Mouse (Mus musculus) c-Kit-positive CD71-positive TER-119-negative erythroid progenitor cells, embryonic 14.5 days (primary cell): ENCODE results near the gene Dapk2.
"Not testable (repeated sequence)": the region's sequence is repeated elsewhere in the genome, so short reads cannot be mapped to it uniquely, and the experiment has no call there.

Source experiments
- DNase-seq: peaks from one replicate; pipeline ENCODE4 v3.0.0-alpha.2; 2013; ENCODE audit warnings: low read depth

The Dapk2 gene

DNA sequence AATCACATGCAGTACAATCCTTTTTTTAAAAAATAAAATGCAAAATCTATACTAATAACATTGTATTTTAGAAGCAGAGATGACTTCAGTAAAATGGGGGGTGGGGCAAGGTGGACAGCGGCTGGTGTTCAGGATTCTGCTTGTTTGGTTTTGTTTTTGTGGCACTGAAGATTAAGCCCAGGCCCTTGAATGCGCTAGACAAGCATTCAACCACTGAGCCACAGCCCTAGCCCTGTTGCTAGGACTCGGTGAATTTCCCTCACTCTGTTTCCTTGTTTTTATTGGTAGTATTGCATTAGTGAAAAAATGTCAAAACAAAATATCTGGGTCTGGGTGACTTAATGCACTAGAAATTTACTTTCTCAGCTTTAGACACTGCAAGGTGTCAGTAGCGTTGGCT is 118.0 kb downstream of the Dapk2 start:
- DNase-seq = no peak

DNA sequence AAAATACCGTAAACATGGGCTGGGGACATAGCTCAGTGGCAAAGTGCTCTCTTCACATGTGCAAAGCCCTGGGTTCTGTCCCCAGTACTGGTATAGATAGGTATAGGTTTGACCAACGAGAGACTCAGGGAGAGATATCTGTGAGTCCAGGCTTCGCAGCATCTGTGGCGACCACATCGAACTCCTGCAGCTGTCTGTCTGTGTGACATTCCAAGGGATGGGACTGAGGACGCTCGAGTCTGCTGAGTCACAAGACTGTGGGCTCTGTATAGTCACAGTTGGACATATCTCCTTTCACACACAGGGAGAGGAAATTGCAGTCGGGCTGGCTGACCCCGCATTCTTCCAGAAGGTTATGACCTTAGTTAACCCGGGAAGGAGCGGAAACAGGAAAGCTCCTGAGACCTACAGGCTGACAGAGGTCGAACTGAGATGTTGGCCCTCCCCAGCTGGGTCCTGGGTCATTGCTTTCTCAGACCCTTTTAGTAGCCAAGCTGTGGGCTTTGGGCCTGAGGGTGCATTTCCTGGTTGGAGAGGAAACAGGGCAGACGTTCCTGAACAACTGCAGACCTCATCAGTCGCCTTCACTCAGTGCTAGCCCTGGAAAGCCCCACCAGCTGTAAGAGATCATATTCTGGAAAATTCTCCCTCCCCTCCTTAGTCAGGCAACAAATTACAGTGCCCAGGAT is 118.8 kb downstream of the Dapk2 start:
- peak; percentile 30 for DNase-seq

DNA sequence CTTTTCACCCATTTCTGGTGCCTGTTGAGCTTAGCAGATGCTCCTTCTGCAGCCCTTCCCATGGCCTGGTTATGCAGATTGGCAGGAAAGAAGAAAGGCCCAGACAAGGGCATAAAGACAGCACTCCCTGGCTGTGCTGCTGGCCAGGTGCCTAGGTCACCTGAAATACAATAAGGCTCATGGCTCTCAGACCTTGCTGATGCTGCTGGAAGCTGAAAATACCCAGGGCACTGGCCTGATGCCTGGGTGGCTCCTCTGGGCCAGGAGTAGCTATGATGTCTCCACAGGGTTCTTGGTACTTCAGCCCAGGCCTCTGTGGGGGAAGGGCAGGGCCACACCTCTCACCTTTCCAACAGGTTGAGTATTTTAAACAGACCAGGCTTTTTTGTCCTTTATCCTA is 121.6 kb downstream of the Dapk2 start:
- DNase-seq = no peak

DNA sequence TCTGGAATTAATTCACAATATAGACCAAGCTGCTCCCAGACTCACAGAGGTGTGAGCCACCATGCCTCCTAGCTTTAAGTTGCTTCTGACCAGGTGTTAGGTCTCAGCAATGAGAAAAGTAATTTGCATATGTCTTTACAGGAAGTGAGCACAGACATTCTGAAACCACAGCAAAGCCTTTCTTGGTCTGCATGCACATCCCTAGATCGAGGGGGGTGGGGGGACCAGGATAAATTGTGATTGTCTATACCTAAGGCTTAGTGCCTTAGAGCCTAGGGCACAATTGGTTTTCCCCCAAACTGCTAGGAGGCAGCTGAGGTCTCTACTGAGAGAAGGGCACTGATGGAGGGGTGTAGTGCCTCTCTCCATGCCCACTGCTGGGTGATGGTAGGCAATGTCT is 122.5 kb downstream of the Dapk2 start:
- DNase-seq = no peak

DNA sequence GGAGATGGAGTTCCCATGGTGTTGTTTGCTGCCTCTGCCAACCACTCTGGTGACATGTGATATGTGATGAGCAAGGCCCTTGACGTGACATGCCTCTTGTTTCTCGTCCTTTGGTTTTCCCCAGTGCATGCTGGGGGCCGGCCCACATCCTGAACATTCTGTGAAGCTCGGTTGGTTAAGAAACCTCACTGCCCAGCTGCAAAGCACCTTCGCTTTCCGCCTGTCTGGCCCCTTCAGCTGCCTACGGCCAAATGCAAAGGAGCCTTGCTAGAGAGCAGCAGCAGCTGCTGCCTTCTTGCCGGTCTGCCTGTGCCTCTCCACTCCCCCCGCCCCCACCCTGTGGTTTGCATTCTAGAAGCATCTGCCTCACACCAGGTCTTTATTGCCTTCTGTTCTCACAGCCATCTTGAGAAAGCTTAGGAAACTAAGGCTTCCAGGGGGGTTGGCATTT is 123.5 kb downstream of the Dapk2 start:
- DNase-seq = no peak

DNA sequence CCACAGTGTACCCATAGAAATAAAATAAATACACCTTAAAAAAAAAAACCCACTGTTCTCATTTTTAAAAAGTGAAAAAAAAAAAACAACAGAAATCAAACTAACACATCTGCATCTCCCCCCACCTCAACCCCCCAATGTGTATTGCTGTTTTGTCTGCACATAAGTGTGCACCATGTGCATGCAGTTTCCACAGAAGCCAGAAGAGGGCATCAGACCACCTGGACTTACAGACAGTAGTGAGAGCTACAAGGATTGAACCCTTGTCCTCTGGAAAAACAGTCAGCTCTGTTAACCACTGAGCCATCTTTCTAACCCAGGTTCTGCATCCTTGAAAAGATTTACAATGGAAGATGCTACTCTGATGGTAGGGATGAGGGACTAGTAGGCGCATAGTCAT is 124.6 kb downstream of the Dapk2 start:
- DNase-seq = no peak

DNA sequence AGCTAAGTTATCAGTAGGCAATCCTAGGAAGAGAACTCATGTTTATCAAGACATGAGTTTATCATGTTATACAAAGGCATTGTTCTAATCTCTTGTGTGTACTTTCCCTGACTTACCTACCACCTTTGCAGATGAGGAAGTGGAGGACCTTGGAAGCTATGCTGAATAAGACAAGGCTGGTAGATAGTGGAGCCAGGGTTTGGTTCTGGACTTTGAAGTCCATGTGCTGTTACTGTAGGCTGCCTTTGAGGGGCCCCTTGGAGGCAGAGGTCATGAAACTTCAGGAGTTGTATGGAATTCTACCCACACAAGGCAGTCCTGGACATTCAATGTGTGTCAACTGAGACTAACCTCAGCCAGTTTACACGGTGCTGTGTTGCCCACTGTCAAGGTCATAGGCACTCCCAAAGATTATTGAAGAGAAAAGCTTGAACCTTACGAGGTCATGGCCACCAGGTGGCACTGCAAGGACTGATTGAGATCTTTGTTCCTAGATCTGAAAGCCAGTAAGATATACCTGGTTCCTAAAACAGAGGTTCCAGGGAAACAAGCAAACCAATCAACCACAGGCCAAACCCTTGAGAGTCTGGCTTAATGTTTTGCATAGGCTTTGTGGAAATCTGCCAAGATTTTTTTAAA is 125.7 kb downstream of the Dapk2 start:
- DNase-seq = peak; percentile 70

DNA sequence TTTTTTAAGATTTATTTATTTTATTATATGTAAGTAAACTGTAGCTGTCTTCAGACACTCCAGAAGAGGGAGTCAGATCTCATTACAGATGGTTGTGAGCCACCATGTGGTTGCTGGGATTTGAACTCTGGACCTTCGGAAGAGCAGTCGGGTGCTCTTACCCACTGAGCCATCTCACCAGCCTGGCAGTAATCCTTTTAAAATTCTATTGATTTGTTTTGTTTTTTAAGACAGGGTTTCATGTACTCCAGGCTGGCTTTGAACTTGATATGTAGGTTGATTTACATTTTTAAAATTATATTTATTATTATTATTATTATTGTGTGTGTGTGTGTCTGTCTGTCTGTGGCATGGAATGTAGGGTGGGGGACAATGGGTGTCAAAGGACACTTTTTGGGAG is 127.2 kb downstream of the Dapk2 start:
- DNase-seq = not testable (repeated sequence)

DNA sequence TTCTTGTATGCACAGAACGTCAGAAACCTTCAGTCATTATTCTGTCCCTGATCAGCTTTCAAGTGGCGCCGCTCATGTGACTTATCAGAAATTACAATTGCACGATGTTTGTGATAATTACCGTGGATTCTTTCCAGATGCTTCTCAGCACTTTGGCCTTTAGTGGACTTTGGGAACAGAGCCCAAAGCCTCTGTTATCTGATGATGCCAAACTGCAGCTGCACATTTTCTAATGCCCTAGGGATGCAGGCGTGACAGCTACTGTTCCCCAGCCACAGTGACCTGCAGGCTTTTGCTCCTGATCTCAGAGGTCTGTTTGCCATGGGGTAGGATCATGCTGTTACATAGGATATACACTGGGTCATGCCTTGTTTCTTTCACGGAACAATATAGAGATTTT is 127.9 kb downstream of the Dapk2 start:
- no peak for DNase-seq

DNA sequence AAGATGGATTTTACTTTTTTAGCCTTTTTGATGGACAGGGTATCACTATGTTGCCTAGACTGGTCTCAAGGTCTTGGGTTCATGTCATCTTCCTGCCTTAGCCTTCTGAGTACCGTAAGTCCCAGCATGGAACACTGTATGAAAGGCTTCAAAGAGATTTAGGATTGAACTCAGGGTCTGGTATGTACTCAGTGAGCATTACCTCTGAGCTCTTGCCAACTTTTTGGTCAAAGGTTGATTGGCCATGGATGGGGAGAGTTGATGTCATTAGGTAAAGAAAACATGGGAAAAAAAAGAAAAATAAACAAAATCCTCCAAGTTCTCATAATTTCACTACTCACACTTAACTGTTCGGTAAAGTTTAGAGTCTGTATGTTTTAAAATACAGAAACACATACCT is 132.7 kb downstream of the Dapk2 start:
- no peak for DNase-seq

DNA sequence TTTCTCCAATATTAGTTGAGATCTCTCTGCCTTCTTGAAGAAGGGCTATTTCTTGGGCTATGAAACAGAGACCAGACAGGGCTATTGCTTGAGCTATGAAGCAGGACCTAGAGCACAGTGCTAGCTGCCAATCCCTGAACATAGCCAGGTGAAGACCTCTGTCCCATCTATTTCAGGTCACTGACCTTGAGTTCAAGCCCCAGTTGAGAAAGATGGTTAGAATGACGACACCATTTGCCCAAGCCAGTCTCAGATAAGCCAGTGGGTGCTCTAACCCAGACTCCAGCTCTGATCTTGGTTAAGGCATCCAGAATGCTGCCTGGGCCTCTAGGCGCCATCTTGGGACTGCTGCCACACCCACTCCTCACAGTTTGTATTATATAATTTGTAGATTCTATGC is 135.3 kb downstream of the Dapk2 start:
- no peak for DNase-seq

DNA sequence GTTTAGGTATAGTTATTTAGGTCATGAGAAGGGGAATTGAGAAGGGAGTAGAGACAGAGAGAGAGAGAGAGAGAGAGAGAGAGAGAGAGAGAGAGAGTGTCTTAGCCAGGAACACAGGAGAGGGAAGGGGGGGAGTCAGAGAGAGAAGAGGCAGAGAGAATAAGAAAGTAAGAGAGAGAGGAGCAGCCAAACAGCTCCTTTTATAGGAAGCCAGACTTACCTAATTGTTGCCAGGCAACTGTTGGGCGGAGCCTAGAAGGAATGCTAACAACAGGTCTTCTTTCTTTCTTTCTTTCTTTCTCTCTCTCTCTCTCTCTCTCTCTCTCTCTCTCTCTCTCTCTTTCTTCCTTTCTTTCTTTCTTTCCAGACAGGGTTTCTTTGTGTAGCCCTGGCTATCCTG is 136.2 kb downstream of the Dapk2 start:
- no peak for DNase-seq

DNA sequence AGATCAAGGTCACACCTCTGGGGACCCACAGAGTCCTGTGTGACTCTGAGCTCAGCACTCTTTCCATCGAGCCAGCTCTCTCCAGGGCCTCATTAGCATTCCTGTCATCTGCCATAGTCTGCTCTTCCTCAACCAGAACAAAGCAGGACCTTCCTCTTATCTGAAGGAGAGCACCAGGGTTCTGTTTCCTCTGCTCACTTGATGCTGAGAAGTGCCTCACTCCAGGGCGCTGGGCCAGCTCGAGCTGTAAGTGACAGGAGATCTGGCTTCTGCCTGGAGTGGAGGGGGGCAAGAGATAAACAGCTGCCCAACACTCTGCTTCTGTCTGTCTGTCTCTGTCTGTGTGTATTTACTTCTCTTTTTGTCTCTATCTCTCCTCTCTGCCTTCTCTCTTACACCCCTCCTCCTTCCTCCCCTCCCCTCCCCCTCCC is 137.0 kb downstream of the Dapk2 start:
- peak; percentile 50 for DNase-seq

DNA sequence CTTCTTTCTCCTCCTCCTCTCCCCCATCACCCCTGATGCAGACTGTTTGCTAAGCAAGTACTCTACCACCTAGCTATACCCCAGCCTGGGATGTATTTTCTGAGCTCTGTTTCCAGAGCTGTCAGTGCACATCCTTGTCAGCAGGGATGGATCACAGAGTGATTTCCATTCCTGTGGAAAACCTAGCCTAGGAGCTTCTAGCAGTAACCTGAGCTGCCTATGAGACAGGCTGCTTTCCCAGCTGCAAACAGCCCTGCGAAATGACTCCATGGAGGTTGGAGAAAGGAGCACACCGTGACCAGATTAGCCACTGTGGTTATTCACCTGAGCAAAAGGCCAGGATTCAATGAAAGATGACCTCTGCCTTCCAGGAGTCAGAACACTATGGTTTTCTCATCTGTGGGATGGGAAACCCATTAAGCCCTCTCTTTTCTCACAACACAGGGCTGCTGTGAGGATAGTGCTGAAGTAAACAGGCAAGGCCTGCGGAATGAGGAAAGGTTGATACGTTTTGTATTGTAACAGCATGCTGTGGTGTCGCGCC is 137.6 kb downstream of the Dapk2 start:
- DNase-seq = no peak

DNA sequence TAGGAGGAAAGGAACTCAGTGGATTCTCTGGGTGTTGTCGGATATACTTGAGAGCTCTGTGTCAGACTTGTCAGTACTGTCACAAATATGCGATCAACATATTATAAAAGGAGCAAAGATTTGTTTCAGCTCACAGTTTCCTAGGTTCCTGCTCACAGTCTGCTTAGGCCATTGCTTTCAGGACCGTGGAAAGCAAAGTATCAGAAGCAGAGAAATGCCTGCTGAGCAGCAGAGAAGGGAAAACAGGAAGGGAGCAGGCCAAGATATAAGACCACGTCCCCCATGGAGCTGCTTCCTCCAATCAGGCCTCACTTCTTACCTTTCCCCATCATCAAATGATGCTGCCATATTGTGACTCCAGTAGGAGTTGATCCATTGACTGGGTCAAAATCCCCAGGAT is 140.8 kb downstream of the Dapk2 start:
- no peak for DNase-seq

DNA sequence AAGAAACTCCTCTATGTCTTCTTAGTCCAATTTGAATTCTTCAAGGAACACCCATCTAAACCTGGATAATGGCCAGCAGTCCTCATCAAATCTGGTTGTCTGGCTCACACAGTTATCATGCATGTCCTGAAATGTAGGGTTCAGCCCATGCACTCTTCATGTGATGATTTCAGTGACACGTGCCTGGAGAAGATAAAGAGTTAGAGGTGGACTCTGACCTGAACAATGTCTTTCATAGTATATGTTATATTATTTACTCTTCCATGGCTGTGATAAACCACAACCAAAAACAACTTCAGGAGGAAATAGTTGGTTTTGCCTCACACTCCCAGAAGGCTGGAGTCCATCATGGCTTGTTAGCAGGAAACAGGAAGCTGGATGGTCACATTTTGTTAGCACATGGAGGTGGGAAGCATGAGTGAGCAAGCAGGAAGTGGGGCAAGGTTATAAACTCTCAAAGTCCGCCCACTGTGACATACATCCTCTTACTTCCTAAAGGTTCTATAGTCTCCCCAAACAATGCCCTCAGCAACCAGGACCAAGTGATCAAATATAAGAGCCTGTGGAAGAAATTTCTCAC is 142.5 kb downstream of the Dapk2 start:
- no peak for DNase-seq

DNA sequence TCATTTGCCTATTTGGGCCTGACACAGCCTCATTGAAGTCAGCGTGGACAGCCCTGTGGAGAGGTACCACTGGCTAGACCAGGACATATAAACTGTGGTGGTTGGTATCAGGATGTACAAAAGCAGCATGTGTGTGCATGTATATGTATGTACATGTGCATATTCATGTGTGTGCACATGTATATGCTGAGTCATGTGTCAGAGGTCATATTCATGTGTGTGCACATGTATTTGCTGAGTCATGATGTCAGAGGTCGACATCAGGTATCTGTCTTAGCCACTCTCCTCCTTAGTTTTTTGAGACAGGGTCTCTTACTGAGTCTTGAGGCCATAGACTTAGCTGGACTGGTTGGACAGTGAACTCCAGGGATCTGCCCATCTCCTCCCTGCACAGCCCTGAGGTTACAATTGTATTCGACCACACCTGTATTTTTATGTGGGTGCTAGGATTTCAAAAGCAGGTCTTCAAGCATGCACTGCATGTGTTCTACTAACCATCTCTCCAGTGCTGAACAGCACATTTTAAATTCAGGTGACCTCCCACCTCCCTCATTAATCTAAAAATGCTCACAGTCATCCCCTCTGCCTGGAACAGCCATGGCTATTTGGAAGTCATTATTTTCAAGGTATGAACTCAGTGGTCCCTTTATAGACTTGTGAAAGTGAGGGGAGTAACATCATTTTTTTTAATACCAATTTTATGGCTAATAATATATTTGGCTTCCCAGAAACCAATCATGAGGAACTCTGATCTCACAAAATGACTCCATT is 146.5 kb downstream of the Dapk2 start:
- no peak for DNase-seq

DNA sequence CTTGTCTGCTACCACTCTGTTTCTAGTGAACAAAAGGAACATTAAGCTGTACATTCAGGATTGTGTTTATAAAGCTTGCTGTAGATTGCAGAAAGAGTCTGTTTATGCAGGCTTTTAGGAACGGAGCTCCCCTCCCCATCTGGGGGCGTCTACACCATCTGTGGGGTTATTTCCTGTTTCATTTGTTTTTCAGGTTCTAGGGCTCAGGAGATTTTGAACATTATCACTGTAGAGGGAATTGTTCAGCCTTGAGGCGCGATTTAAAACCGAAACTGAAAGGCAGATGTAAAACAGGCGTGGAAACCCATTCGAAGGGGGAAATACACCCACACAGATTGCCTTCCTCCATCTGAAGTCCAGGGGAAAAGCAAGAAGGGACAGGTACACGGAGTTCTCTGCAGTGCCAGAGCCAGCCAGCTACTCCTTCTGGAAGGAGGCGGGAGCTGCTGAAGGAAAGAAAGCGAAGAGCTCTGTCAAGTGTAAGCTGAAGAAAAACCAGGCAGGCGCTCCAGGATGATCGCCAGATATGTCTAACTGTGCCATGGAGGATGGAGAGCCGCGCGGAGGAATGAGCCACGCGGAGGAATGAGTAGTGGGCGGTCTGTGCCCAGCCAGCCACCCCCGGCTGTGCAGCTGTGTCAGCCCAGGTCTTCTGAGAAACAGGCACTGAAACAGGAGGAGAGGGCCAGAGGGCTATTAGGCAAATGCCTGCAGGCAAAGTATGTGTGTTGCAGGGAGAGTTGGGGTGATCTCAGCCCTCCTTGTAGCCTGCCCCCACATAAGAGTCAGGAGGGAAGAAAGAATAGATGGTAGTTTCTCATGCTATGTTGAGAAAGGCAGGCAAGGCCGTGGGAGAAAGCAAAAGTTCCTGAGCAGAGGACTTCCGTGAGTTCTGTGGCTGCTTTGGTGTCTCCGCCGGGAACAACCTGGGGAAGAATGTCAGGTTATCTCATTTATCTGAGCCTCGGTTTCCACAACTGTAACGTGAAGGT is 147.4 kb downstream of the Dapk2 start:
- no peak for DNase-seq

DNA sequence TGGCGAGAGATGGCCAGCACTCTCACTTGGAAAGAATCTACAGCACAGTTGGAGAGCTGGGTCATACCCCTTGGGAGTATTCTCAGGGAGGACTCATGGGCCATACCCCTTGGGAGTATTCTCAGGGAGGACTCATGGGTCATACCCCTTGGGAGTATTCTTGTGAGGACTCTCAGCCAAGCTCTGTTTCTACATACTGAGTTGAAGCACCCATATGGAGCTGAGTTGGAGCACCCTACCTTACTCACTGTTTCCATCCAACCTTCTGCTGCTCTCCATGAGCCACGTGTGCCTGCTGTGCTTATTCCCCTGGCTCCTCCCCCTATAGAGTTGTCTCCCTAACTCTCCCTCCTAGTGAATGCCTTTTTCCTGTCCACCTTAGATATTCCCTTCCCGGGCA is 148.4 kb downstream of the Dapk2 start:
- DNase-seq = no peak

DNA sequence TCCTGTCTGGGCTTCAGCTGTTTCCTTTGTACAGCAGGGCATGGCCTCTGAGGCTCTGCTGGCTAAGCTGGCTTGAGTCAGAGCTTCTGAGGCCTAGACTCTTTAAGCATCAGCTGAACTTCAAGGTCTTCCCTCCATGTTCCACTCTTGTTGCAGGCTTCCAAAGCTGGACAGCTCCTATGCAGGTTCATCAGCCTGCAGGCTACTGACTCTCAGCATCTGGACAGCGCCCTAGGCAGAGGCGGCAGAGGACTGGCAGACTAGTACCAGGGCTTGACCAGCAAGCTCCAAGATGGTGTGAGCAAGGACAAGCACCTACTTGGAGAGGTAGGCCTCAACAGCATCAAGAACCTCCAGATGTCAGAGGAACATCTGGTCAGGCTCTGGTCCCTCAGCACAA is 149.3 kb downstream of the Dapk2 start:
- no peak for DNase-seq

DNA sequence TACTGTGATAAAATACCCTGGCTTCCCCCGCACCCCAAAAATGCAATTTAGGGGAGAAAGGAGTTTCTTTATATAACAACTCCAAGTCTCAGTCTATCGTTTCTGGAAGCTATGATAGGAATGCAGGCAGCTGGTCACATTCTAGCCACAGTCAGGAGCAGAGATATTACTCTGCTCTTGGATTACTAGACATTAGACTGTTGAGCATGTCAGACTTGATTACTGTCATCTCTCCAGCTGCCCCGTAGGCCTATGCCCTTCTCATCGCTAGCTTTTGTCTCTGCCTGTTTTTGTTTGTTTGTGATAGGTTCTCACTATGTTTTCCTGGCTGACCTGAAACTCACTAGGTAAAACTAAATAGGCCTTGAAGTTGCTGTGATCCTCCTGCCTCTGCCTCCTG is 150.7 kb downstream of the Dapk2 start:
- DNase-seq = no peak
